Mouse (Mus musculus) heart, adult 11 months (tissue): ENCODE data around the gene Il12rb1.
"Not testable (repeated sequence)": the region's sequence is repeated elsewhere in the genome, so short reads cannot be mapped to it uniquely, and the experiment has no call there.

Experiments
- DNase-seq: peaks from one replicate; pipeline ENCODE4 v3.0.0; 2022

Il12rb1 gene

DNA sequence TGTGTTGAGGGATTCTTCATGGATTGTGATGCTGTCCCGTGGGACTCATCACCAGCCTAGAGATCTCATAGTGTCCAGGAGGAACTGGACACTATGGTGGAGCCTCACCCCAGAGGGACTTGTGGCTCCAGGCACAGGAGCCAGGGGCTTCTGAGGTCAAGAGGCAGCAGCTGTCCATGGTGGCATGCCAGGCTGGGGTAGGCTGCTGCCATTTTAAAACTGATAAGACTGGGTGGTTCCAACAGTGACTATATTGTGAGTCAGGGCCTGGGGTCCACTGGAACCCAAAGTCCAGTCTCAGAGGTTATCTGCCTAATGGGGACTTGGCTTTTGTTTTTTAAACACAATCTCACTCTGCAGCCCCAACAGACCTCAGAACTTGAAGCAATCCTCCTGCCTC is 6.4 kb upstream of the Il12rb1 start:
- no peak for DNase-seq

GRCm38 (mm10) chr8:70802786-70803510 is 5.3 kb upstream of the Il12rb1 start:
- DNase-seq: no peak

DNA sequence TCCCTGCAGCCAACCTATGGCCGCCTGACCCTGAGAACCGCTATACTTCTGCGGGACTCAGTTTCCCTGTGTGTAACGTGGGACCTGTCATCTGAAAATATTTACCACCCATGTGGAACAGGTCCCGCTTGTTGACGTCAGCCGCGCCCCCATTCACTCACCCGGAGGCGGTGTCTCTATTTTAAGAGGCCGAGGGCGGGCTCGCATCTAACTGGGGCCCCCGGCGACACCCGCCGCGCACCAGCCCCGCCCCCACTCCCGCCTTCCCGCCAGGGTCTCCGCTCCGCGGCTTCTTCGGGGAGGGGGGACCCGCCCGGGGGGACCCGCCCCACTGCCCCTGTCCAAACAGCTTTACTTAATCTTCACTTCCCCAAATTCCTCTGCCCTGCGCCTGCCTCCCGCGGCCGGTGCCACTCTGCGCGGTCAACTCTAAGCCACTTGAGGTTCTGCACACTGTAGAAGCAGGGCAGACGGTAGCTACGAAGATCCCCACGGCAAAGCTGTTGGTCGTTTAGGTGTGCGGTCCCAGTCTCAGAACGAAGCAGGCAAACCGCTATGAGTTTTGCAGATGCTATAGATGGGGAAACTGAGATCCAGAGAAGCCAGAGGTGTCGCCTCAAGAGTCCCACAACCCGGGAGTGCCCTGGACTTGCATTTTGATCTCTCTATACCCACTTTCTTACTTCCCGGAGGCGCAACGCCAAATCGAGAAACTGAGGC is 4.3 kb upstream of the Il12rb1 start:
- DNase-seq: peak; percentile 97

- peak; percentile 99 for DNase-seq
These were observed 3.6 kb upstream of the Il12rb1 start, which contains the start of gene Mast3 for GRCm38 (mm10) chr8:70804481-70805206. Gene Mast3, minus strand, starts transcription at chr8:70805054.

DNA sequence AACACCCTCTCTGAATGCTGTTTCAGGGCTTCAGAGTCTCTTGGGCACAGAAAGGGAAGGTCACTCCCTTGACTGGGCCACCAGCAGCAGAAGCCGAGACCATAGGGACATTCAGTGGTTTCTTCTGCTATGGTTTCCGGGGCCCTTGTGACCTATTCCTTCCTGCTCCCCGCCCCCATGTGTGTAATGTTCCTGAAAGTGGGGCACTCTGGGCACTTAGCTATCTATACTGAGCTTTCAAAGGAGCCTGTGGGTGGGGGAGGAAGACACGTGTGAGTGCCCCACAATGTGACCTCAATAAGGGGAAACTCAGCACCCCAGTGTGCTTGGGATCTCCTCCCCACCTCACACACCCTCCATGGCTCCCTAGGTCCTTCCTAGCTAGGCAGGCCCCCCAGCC is 1.7 kb upstream of the Il12rb1 start:
- peak; percentile 98 for DNase-seq

GRCm38 (mm10) chr8:70807304-70807703 is 945 bp upstream of the Il12rb1 start:
- no peak for DNase-seq

- no peak for DNase-seq
These were observed 879 bp downstream of the Il12rb1 start for GRCm38 (mm10) chr8:70808955-70809701.

DNA sequence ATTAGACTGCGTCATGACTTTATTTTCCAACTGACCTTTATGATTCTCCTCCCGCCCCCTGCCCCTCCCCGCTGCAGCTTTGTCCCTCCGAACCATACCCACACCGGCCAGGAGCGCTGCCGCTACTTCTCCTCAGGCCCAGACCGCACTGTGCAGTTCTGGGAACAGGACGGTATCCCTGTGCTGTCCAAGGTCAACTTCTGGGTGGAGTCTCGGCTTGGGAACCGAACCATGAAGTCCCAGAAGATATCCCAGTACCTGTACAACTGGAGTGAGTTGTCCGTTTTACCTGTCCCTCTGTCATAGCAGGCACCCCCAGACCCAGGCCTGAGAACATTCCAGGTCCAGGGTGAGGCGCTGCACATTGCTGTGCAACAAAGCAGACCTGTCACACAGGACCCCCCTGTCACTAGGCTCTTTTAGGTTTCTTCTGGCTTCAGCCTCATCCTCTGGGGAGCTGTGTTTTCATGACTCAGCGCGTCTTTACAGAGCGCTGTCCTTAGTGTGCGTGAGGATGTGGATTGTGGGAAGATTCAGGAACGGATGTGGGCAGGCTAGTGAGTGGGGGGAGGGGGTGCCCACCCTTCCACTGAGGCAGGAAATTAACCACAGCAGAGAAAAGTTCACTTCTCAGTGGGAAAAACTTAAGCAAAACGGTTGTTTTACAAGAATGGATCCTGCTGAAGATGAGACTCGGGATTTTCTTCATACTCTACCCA is 2.9 kb downstream of the Il12rb1 start:
- no peak for DNase-seq

GRCm38 (mm10) chr8:70812055-70812454 is 3.8 kb downstream of the Il12rb1 start:
- no peak for DNase-seq

DNA sequence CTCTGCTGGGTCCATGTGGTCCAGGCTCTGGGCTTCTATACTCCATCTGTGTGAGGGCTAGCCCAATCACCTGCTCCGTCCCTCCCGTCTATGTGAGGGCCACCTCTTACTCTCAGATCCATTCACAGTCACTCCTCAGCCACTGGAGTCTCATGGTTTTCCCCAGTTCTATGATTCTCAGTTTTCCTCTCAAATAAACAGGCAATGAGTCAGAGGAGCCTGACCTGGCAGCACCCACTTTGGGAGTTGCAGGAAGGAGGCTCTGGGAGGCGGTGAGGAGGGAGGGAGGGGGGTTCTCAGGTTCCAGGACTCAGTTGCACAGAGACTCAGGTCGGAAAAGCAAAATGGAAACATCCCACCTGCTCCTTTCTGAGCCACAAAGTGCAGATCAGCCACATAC is 4.6 kb downstream of the Il12rb1 start:
- no peak for DNase-seq

DNA sequence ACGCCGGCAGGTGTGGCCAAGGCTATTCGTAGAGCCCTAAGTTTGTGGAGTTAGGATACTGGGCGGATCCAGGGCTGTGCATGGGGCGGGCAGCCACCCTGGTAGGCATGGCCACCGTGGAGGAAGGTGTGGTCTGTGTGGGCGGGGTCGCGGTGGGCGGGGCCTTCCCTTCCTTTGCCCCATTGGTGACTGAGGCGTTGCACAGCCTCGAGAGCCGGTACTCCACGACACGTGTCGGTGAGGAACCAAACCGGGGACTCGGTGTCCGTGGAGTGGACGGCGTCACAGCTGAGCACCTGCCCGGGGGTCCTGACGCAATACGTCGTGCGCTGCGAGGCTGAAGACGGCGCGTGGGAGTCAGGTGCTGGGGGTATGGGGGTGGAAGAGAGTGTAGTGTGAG is 8.4 kb downstream of the Il12rb1 start:
- DNase-seq: peak; percentile 95

DNA sequence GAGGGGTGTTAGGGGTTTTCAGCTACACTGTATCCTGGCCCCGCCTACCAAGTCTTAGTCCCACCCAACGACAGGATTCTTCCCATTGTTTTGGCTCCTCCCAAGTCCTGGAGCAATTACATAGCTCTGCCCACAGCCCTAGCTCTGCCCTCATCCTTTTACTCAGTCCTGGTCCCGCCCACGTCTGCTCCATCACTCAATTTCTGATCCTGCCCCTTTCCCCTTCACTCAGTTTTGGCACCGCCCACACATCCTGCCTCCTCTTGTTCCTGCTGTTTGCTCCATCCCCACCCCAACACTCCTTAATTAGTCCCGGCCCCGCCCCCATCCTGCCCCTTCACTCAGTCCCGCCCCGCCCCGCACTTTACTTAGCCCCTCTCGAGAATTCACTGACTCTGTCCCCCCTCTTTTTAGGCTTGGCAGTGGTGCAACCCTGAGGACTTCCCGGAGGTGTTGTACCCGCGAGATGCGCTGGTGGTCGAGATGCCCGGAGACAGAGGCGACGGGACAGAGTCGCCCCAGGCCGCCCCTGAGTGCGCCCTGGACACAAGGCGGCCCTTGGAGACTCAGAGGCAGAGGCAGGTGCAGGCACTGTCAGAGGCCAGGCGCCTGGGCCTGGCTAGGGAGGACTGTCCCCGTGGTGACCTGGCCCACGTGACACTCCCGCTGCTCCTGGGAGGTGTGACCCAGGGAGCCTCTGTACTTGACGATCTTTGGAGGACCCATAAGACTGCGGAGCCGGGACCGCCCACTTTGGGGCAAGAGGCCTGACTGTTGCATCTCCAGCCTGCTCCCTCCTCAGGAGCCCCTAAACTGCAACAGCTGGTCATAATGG is 12.1 kb downstream of the Il12rb1 start:
- peak; percentile 99 for DNase-seq

DNA sequence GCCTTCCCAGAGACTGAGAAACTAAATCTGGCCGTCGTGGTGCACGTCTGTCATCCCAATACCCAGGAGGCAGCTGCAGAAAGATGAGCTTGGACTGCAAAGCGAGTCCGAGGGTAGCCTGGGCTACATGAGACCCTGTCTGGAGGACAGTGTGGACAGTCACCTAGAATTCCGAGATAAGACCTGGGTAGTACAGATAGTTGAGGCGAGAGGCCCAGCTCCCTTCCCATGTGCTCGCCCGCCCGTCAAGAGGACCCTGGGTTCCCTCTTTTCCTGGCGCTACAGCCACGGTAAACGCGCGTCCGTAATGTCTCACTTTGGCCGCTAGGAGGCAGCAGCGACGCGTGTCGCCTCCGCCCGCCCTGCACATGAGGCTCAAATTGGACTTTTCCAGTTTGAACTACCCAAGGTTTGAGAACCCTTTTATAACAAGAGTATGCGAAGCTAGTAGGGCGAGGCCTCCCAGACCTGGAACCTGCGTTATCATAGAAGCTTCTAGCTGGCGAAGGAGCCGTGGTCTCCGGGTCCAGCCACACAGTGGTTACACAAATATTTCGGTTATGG is 13.2 kb downstream of the Il12rb1 start:
- DNase-seq: peak; percentile 95

- DNase-seq: no peak
These were observed 13.7 kb downstream of the Il12rb1 start for GRCm38 (mm10) chr8:70821992-70822391.

DNA sequence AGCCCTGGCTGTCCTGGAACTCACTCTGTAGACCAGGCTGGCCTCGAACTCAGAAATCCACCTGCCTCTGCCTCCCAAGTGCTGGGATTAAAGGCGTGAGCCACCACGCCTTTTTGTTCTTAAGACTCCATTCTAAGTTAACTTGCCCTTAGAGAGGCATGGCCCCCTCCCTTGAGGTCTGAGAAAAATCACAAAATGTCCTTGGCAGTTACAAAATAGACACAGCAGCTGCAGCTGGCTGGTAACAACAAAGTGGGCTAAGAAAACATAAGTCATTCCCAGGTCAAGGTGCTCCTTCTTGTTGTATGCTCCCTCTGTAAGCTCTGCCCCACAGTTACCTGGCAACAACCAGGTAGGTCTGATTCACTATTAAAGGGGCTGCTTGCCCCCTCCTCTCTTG is 14.3 kb downstream of the Il12rb1 start:
- DNase-seq: not testable (repeated sequence)

DNA sequence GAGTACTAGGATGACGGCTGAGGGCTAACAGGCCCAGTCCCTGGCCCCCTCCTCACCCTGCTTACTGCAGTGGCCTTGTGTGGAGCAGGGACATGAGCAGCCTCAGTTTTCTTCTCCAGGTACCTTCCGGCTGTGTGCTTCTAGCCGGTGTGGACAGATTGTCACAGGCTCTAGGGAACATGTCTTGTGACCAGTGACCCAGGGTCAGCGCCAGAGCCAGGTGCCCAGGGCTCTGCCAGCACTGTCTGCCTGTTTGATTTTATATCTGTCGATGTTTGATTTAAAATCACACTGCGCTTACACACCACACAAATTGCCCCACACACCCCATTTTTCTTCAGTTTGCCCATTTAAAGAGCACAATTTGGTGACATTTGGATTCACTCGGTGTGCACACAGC is 15.6 kb downstream of the Il12rb1 start:
- DNase-seq: no peak

DNA sequence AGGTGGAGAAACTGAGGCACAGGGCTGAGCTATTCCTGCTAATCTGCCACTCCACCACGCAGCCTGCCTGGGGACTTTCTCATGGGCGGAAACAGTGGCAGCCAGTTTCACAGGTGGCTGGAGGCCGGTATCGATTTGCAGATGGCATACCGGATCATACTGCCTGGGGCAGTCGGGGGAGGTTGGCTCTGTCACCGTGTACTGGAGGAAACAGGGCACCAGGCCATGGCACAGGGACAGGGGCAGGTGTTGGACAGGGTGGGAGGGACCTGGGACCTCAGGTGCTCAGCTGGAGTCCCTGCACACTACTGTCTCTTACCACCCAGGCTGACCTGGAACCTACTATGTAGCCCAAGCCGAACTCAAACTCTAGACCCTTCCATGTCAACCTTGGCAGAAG is 17.6 kb downstream of the Il12rb1 start:
- no peak for DNase-seq

DNA sequence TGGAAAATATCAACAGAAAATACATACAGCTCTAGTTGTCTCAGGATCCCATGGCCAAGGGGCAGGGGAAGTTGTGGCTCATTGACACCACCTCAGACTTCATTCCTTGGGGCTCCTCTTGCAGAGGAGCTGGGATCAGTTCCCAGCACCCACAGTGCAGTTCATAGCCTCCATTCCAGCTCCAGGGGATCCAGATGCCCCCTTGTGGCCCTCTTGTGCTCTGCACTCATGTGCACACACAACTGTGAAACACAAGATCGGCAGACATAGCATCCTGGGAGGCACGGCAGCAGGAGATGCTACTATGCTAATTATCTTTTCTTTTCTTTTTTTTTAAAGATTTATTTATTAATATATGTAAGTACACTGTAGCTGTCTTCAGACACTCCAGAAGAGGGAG is 18.8 kb downstream of the Il12rb1 start:
- DNase-seq: no peak

- DNase-seq: no peak
These were observed 19.5 kb downstream of the Il12rb1 start for GRCm38 (mm10) chr8:70827796-70828195.

DNA sequence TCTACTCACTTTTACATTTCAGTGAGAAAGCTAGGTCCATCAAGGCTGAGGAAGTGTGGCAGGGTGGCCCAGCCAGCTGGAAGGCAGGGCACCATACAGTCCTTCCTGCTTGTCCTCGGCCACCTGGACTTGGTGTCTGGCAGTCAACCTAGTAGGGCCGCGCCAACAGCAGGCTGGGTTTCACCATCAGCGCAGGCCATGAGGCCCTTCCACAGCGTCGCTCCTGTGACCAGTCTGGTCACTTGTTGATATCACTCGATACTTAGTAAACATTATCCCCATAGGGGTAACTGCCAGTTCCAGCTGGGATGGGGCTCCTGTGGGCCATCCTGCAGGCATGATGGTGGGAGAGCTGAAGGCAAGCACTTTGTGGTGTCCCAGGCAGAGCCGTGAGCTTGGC is 23.3 kb downstream of the Il12rb1 start:
- no peak for DNase-seq

DNA sequence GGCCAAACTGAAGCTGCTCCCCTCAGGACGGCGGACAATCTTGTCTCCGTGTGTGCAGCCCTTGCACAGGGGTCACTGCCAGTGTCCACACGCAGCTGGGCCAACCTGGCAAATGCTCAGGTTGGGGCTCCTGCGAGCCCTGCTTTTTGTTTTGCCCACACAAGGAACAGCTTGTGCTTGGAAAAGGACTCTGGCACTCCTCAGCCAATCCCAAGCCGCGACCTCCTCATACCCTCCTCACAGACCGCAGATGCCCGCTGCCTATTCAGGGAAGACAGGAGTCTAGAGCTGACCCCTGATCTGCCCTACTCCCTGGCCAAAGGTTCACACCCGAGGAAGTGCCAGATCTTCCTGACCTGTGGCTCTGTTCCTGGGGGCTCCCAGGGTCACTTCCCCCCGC is 24.1 kb downstream of the Il12rb1 start:
- peak; percentile 96 for DNase-seq
